Mouse (Mus musculus) megakaryocyte, adult 5-6 weeks (primary cell): Measurements from ENCODE around the gene Pkm. TPM values are rescaled to one million over a fixed set of nuclear protein-coding genes. Genes with fewer than 3 reads are reported as not detected.

Source experiments
- ATAC-seq: 2 replicates; pipeline ENCODE4 v1.8.0; 2016; ENCODE audit warnings: mild to moderate bottlenecking, inconsistent platforms; ENCODE audit not compliant: poor library complexity, severe bottlenecking
- total RNA-seq, 2 experiments: library from RNA; stranded (forward) in 1 of 2; stranded (reverse) in 1 of 2; fragments of 153-499, 151-499 nt in 1 of 2; fragments of 221-1000, 200-1000 nt in 1 of 2; gene quantifications; 2 replicates each; pipeline versions ENCODE4 v1.2.3 to v1.2.4; 2015 to 2017

Pkm gene
- total RNA-seq, 2 experiments from 2014 or later: 192 to 975 TPM

DNA sequence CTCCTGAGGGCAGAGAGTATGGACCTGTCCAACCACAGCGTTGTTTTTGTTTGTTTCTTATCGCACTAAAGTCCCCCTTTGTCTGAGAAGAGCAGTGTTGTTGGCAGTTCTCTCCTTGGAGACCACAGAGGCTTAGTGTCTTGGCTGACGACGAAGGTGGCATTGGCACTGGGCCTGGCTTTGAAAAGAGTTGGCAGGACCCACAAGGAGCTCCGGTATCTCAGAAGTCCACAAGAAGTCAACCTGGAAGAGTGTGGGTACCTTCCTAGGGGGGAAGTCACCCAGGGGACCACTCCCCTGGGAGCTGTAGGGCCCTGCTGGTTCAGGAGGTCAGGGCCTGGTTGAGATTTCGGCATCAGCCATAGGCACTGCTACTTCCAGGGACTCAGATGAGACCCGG, 44.9 kb downstream of the Pkm start:
- ATAC-seq: no peak

DNA sequence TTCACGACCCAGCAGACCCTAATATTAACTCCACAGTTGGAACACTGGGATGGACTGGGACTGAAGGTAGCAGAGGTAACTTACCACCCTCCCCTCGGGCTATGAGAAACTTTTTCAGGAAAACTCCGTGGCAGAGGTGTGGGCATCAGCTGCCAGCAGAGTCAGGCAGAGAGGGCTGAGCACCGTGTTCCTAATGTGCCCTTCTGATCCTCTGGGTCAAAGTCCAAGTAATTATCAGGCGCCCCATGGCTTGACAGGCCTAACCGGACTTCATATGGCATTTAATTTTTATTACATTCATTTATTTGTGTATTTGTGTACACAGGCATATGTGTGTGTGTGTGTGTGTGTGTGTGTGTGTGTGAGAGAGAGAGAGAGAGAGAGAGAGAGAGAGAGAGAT, 46.9 kb downstream of the Pkm start:
- no peak for ATAC-seq

DNA sequence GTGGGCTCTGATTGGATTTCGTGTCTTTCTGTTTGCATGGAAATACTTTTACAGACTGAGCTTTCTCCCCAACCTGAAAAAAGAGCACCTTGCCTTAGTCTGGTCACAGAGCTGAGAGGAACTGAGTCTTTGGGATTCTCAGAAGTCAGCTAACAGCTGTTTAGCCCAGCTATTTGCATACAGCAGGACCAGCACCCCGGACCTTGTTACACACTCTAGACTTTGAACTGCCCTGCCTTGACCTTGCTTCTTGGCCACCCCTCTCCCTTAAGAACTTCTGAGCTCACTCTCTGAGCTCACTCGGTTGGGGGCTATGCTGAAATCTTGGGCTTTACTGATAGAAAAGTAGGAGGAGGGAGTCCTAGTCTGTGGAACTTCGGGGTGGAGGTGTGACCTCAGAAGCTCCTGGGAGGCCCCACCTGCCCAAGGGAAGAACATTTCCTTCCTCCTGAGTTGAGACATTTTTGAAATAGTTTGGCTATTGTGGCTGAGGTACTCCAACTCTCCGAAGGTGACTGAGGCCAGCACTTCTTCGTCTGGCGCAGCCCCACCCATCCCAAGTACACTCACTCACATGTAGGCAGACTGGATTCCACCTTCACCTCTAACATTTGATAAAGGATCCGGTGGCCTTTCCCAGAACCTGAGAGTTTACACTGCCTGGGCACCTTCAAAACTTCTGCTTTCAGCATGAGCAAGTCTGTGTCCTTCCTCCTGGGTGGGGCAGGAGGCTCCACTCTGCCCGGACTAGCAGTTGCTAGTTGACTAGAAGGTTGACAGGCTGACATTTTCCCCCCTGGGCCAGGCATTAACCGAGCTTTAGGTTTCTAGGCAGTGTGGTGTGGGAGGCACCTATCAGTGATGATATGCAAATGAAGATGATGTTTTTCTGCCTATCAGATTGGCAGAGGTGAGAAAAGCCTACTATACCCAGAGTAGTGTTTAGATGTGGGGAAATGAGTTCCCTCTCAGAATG, 51.0 kb downstream of the Pkm start:
- peak; percentile 60 for ATAC-seq

DNA sequence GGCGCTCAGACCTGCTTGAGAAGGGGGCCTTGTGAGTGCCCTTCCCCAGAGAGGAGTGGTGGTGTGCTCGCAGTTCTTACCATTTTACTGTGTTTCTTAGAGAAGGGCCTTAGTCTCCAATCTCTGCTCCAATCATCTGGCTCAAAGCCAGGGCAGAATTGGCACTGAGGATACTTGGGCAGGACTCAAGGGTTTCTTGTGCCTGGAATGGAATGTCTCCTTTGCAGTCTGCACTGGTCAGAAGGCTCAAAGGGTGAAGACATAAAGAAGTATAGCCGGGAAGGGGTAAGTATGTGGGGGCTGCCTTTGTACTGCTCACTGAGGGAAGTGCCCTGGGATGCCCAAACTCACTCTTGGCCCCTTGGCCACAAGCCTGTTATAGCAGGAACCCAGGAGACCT, 53.1 kb downstream of the Pkm start:
- no peak for ATAC-seq

GRCm38 (mm10) chr9:59716275-59716898, 60.2 kb downstream of the Pkm start:
- no peak for ATAC-seq

- ATAC-seq: no peak
These were observed 62.1 kb downstream of the Pkm start for GRCm38 (mm10) chr9:59718237-59718636.

- no peak for ATAC-seq
These were observed 65.0 kb downstream of the Pkm start for GRCm38 (mm10) chr9:59721144-59721543.

DNA sequence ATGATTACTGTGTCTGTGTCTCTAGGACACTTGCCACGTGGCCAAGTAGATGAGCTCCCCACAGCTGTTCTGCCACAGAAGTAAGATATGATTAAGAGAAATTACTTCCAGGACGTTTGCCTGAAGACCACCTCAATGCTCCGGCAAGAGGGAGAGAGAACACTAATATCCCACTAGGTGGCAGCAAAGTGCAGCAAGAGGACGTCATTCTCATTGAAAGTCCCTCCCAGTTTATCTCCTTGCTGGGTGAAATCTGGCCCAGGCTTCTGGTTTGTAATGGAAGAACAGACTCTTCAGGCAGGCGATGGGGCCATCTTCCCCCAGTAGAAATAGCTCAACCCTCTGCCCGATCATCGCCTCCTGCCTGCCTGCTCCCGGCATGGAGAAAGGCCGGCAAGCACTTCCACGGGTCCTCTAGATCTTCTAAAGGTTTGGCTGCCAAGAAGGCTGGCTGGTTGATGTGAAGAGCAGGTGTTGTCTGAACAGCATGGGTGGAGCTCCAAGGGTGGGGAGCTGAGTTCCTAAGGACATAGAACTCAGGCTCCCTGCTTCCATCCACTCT, 67.0 kb downstream of the Pkm start:
- ATAC-seq: peak; percentile 83

DNA sequence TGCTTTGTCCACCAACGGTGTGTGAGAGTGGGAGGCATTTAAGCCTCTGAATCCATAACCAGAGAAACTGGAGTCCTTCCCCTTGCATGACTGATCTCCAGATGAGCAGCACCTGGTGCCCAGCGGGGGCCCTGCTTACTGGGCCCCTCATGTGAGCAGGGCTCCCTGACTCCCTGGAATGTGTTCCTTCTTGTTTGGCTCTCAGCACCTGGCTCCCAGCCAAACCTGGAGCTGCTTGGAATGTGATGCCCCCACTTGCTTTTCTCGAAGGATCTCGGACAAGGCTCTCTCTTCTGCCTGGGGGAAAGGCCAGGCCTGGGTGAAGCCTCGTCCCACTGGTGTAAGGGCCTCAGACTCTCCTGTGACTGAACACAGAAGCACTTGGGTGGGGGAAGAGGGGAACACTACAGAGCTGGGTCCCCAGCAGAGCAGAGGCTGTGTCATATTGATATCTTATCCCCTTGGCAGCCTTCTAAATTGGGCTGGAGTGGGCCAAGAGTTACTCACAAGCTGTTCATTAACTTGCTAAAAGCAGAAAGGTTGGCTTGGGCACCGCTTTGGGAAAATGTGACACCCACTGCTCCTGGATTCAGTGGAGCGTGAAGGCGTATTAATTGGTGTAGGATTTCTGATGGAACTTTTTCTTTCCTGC, 67.7 kb downstream of the Pkm start:
- no peak for ATAC-seq

- no peak for ATAC-seq
These were observed 69.3 kb downstream of the Pkm start for GRCm38 (mm10) chr9:59725515-59725914.

DNA sequence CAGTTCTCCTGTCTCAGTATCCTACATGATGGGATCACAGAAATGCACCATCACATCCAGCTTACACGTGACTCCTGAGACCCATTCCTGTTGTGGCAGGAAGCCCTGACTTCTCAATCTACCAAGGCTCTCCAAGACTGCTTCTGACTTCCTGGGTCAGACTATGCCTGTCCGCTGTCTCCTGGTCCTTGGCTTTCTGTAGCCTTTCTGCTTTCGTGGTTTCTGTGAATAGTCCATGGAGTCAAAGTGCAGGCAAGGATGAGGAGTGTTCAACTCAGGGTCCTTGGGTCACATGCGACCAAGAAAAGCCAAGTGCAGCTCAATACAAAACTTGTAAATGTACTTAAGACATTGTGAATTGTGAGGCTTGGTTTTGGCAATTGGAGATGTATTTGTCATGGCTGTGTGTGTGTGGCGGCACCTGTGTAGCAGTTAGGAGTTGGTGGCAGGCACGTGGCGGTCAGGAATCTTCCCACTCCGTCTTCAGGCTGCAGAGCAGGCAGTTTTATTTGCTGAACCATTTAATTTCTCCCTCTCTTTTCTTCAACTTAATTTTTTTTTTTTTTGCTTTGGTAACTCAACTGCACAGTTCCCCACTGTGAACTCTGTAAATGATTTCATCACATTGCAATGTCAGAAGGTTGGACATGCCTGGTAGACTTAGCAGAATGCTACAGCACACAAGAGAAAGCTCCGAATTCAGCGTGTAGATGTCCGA, 71.6 kb downstream of the Pkm start:
- ATAC-seq: no peak

Other genes with a start within 250 kb of the Pkm start
- 84.9 and 95.7 TPM in 2 replicates for gene Arih1, start 169.8 kb upstream of the Pkm start, total RNA-seq (2015)
- 71.7 and 94.6 TPM in 2 replicates for gene Arih1, start 169.8 kb upstream of the Pkm start, total RNA-seq (2017)
- 159 and 162 TPM in 2 replicates for gene Hexa, start 116.8 kb upstream of the Pkm start, total RNA-seq (2015)
- gene Hexa, start 116.8 kb upstream of the Pkm start, total RNA-seq (2017): 252 and 269 TPM in 2 replicates
- 0.75 and 1.4 TPM in 2 replicates for gene Tmem202, start 116.5 kb upstream of the Pkm start, total RNA-seq (2015)
- 0.41 and 0.59 TPM in 2 replicates for gene Tmem202, start 116.5 kb upstream of the Pkm start, total RNA-seq (2017)
- gene Celf6, start 78.5 kb upstream of the Pkm start, total RNA-seq (2015): not detected in 2 replicates
- not detected in 2 replicates for gene Celf6, start 78.5 kb upstream of the Pkm start, total RNA-seq (2017)
- gene Parp6, start 39.1 kb upstream of the Pkm start, total RNA-seq (2015): 29.8 and 35.2 TPM in 2 replicates
- 22.9 and 23.0 TPM in 2 replicates for gene Parp6, start 39.1 kb upstream of the Pkm start, total RNA-seq (2017)
- 0.58 and 0.66 TPM in 2 replicates for gene Gramd2, start 23.8 kb downstream of the Pkm start, total RNA-seq (2015)
- 0.88 and 1.3 TPM in 2 replicates for gene Gramd2, start 23.8 kb downstream of the Pkm start, total RNA-seq (2017)
- 4.1 and 7.5 TPM in 2 replicates for gene Senp8, start 94.3 kb downstream of the Pkm start, total RNA-seq (2015)
- gene Senp8, start 94.3 kb downstream of the Pkm start, total RNA-seq (2017): 4.2 and 4.8 TPM in 2 replicates
- gene Myo9a, start 94.5 kb downstream of the Pkm start, total RNA-seq (2015): 18.0 and 19.0 TPM in 2 replicates
- gene Myo9a, start 94.5 kb downstream of the Pkm start, total RNA-seq (2017): 32.4 and 38.7 TPM in 2 replicates